Mouse (Mus musculus) cortical plate, adult 2 months (tissue): ENCODE data around the gene Dcaf11. TPM values are rescaled to one million over a fixed set of nuclear protein-coding genes. Genes with fewer than 3 reads are reported as not detected.

Experiments used
- H3K27ac ChIP-seq: fragments of 200-500 bp; 2 replicates; pipeline ENCODE4 v1.5.1; 2012; ENCODE audit warnings: low read length, control low read depth, inconsistent platforms; ENCODE audit not compliant: insufficient read depth
- H3K4me1 ChIP-seq: fragments of 200-500 bp; 2 replicates; pipeline ENCODE4 v1.6.1; 2011; ENCODE audit warnings: low read length; ENCODE audit not compliant: control insufficient read depth, insufficient read depth
- H3K4me3 ChIP-seq: fragments of 200-500 bp; 2 replicates; pipeline ENCODE4 v1.5.1; 2011; ENCODE audit warnings: mild to moderate bottlenecking, low read length, control low read depth; ENCODE audit not compliant: insufficient read depth
- CTCF ChIP-seq: fragments of 200-500 bp; IDR thresholded peaks from 2 replicates; pipeline ENCODE4 v1.5.1; 2011; ENCODE audit warnings: mild to moderate bottlenecking, control low read depth, low read length; ENCODE audit not compliant: insufficient read depth; ENCODE audit errors: extremely low read depth
- POLR2A ChIP-seq: fragments of 200-500 bp; IDR thresholded peaks from 2 replicates; pipeline ENCODE4 v1.6.1; 2011; ENCODE audit warnings: mild to moderate bottlenecking, low read length, control low read depth; ENCODE audit not compliant: insufficient read depth; ENCODE audit errors: extremely low read depth
- polyA plus RNA-seq: library from polyadenylated mRNA; depleted of rRNA; stranded (reverse); fragments of >200 nt; gene quantifications from 2 replicates; pipeline ENCODE4 v1.2.3, GENCODE M21; 2012

Gene Dcaf11
- polyA plus RNA-seq, 1 experiment: 94.6 TPM

DNA sequence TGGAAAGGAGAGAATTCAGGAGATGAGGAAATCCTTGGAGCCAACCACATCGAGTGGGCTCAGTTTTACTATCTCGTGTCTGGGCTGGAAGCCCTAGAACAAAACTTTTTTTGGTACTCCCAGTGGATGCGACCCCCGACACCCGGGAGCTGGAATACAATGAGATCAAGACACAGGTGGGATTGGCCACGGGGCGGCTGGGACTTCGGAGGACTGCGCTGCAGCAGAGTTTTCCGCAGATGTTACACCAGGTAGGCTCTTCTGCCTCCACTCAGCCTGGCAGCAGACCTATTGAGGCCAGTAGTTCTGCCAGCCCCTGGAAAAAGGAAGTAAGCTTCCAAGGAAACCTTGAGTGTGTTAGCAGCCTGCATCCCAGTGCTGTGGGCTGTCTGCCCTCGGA lies 3.4 kb downstream of the Dcaf11 start:
- Histone ChIP-seq H3K4me3 (no peak overlapping the region), H3K27ac (no peak overlapping the region), H3K4me1 (peaks cover 3% of the 10 kb centered on the region; the same call in 1 of the 2 replicates)
- no peak for TF ChIP-seq CTCF
- no peak for TF ChIP-seq POLR2A

DNA sequence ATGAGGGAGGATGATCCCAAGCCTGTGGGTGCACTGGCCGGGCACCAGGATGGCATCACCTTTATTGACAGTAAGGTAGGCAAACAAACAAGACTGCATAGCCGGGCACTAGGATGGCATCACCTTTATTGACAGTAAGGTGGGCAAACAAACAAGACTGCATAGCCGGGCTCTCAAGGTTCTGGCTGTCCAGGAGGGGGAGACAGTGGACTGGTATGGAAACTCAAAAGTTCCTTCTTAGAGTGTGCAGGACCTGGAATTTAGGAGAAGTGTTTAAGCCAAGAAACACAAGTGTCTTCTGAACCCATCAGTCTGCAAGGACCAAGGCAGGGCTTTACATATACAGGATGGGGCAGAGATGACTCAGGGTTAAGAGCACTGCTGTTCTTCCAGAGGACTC lies 5.9 kb downstream of the Dcaf11 start:
- peaks cover 3% of the 10 kb centered on the region; the same call in 1 of the 2 replicates for H3K4me1 ChIP-seq
- H3K4me3 ChIP-seq: no peak overlapping the region
- no peak overlapping the region for H3K27ac ChIP-seq
- no peak for TF ChIP-seq POLR2A
- TF ChIP-seq CTCF: no peak

DNA sequence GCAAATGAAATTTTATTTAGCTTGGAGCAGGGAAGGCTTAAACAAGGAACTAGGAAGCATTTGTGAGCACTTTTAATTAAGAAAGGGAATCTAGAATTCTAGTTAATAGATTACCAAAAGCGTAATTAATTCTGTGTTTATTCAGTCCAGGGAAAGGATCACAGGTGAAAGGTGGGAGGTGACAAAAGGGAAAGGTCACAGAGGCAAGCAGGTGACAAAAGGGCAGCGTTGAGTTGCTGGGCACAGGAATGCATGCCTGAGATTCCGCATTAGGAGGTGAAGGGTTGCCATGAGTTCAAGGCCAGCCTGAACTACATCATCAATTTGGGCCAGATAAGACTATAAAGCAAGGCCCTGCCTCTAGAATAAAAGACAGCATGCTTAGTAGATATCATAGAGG lies 7.7 kb downstream of the Dcaf11 start:
- no peak overlapping the region for H3K27ac ChIP-seq
- no peaks in the 10 kb centered on the region for H3K4me1 ChIP-seq
- TF ChIP-seq POLR2A: no peak
- TF ChIP-seq CTCF: no peak
- H3K4me3 ChIP-seq: no peak overlapping the region

DNA sequence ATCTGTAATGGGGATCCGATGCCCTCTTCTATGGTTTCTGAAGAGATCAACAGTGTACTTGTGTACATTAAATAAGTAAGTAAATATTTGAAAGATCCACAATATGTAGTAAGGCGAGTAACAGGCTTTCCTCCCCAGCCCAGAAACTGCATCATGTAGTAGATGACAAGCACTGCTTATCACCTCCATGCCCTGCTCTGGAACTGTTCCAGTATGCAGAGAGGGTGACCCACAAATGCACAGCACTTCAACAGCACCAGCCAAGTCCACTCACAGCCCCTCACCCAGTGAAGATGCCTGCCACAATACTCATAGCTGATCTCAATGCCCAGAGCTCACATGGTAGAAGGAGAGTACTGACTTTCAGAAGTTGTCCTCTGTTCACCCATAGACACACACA lies 10.8 kb downstream of the Dcaf11 start:
- Histone ChIP-seq H3K4me1 (no peaks in the 10 kb centered on the region), H3K4me3 (no peak overlapping the region), H3K27ac (no peak overlapping the region)
- TF ChIP-seq CTCF (no peak), POLR2A (no peak)

DNA sequence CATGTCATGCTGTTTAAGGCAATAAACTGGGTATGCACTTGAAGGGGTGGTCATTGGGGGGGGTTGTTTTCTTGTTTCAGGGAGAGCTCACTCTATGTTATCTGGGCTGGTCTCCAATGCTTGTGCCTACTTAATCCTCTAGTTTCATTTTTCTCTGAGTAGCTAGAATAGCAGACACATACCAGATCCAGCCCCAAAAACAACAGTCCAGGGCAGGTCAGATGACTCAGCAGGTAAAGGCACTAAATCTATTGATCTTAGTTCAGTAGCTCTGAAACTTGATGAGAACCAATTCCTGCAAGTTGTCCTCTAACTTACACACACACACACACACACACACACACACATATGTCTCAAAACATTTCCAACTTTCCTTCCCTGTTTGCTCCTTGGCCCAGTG lies 12.0 kb downstream of the Dcaf11 start:
- no peaks in the 10 kb centered on the region for H3K4me1 ChIP-seq
- TF ChIP-seq POLR2A: no peak
- no peak for TF ChIP-seq CTCF
- no peak overlapping the region for H3K4me3 ChIP-seq
- no peak overlapping the region for H3K27ac ChIP-seq

DNA sequence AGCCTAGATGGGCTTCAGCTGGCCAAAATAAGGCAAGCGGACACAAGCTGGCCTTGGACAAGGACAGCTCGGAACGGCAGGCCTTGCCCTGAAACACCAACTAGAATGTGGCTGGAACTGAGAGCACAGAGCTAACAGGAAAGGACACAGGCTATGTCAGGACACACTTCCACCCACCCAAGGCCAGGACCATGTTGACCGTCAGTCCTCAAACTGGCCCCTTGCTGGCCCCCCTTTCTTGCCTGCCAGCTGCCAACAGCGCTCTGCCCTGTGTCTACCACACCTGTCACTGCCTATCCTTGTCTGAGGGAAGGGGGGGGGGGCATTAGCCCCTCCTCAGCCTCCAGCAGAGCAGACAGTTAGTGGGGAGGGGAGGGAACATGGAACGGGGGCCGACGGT lies 15.5 kb downstream of the Dcaf11 start, which contains the start of gene Fitm1:
Fitm1 (plus strand) TSS at position 316 of the 400 bp plus-strand sequence.
- Histone ChIP-seq H3K27ac (no peak within 1 kb of the TSS), H3K4me3 (no peak within 1 kb of the TSS), H3K4me1 (peaks cover 1% of the 10 kb centered on the region; the same call in 1 of the 2 replicates)
- TF ChIP-seq CTCF: no peak
- no peak for TF ChIP-seq POLR2A

DNA sequence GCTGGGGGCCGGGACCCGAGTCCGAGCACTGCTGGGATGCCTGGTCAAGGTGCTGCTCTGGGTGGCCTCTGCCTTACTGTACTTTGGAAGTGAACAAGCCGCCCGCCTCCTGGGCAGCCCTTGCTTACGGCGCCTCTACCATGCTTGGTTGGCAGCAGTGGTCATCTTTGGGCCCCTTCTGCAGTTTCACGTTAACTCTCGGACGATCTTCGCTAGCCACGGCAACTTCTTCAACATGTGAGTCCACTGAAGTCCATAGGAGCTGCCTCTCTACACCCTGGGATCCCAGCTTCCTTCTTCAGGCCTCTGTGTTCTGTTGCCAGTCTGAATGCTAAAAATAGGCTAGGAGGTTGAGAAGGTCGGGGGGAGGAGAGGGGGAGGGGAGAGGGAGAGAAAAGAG lies 15.9 kb downstream of the Dcaf11 start:
- no peak for TF ChIP-seq CTCF
- no peak for TF ChIP-seq POLR2A

DNA sequence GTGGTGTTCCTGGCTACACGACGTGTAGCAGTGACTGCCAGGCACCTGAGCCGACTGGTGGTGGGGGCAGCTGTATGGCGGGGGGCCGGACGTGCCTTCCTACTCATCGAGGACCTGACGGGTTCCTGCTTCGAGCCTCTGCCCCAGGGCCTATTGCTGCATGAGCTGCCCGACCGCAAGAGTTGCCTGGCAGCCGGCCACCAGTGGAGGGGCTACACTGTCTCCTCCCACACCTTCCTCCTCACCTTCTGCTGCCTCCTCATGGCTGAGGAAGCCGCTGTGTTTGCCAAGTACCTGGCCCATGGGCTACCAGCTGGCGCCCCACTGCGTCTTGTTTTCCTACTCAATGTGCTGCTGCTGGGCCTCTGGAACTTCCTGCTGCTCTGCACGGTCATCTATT lies 16.6 kb downstream of the Dcaf11 start:
- Histone ChIP-seq H3K4me1 (peaks cover 1% of the 10 kb centered on the region; the same call in 1 of the 2 replicates), H3K4me3 (no peak overlapping the region), H3K27ac (no peak overlapping the region)
- no peak for TF ChIP-seq POLR2A
- no peak for TF ChIP-seq CTCF

More for the DNA sequence above, 15.9 kb downstream of the Dcaf11 start:
- no peak overlapping the region for H3K4me3 ChIP-seq
- no peak overlapping the region for H3K27ac ChIP-seq
- H3K4me1 ChIP-seq: peaks cover 1% of the 10 kb centered on the region; the same call in 1 of the 2 replicates

DNA sequence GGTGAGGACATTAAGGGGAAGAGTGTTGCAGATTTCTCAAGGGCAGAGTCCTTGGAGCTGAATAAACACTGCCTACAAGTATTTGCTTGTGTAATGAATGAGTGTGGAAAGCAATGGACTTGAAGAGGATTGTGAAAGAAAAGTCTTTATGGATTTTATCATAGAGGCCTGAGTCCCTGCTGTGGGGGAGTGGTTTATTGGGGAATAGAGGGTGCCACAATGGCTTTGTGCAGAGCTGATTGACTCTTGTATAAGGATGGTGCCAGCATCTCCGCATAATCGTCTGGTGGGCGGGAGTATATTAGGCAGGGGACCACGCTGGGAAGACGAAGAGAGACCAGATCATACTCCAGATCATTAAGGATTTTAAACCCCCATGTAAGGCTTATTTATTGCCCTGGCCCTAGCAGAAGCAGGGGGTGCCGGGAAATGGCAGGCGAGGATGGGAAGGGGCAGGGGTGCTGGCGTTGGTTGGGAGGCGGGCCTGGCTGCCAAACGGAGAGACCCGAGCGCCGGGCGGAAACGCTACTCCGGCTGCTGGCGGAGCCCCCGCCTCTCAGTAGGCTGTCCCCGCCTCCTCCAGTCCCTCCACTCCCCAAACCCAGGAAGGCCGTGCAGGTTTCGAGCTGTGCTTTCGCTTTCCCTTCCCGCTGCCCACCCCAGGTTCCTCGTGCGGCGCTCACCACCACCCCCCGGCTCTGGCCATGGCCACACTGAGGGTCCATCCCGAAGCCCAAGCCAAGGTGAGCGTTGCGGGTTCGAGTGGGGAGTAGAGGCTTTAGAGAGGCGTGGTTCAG lies 18.3 kb downstream of the Dcaf11 start, which contains the start of gene Psme1:
Psme1 (plus strand) TSS at position 253 of the 797 bp plus-strand sequence.
- 0 out of 2 replicates have a peak, but pooled peaks have one; percentile 14 for TF ChIP-seq POLR2A
- no peak for TF ChIP-seq CTCF
- Histone ChIP-seq H3K27ac (peak within 1 kb of the TSS; percentile 67), H3K4me3 (peak within 1 kb of the TSS; percentile 56), H3K4me1 (peaks cover 1% of the 10 kb centered on the region; the same call in 1 of the 2 replicates)
